Mouse (Mus musculus): Measurements from ENCODE around the gene P3h1.

DNA sequence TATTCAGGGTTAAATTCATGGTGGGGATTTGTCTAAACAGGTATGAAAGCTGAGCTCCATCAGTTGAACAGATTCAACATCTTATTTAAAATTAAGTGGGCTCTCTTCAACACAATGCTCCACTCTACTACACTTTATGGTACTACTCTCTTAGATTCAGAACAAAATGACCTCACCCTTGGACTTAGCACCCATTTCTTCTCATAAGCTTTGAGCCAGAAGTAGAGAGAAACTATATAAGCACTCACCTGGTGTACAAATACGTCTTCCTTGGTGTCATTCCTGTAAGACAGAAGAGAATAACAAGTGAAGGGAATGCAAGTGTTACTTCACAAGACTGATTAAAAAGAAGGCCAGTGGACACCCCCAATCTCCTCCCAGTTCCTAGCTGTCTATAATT is 52.1 kb downstream of the P3h1 start:
- TF ChIP-seq POLR2A (IDR thresholded peaks at IDR 0.05; ENCODE audit: insufficient read length, low read depth) (no peak), TCF12 (IDR thresholded peaks at IDR 0.05; ENCODE audit: insufficient read depth, poor library complexity, severe bottlenecking) (no peak), USF1 (IDR thresholded peaks at IDR 0.05; ENCODE audit: low read depth) (no peak), MYOD1 (IDR thresholded peaks at IDR 0.05; ENCODE audit: control insufficient read depth in 1 of 3, insufficient read length in 2 of 3, low read depth in 2 of 3) (no peak), CEBPB (IDR thresholded peaks at IDR 0.05; ENCODE audit: insufficient read depth, poor library complexity, severe bottlenecking) (no peak), MAX (IDR thresholded peaks at IDR 0.05; ENCODE audit: low read depth) (no peak), E2F4 (IDR thresholded peaks at IDR 0.05; ENCODE audit: insufficient read depth) (no peak)

Data from myocyte (in vitro differentiated cells).